8 mouse cellular contexts compared by ENCODE assay signal in genomic region chr15:83149196-83150072, GRCm38 (mm10). TPM values are rescaled to one million over a fixed set of nuclear protein-coding genes. Genes with fewer than 3 reads are reported as not detected.
DNase-seq lines count a peak whose midpoint lies in the region; ATAC-seq and TF ChIP-seq lines count a peak whose summit lies in the region.

TSS of gene Poldip3 (minus strand) at chr15:83149384.

- H3K36me3 ChIP-seq in embryonic facial prominence, embryonic 15.5 days = peaks cover 31% of the 10 kb centered on the region
- peaks cover 31% of the 10 kb centered on the region for H3K36me3 ChIP-seq in kidney, embryonic 14.5 days (ENCODE audit: control insufficient read depth, insufficient read depth, low read length)
- peaks cover 30% of the 10 kb centered on the region for H3K36me3 ChIP-seq in limb, embryonic 15.5 days

- peak within 1 kb of the TSS; percentile 81 for H3K9ac ChIP-seq in embryonic facial prominence, embryonic 15.5 days
- peak within 1 kb of the TSS; percentile 94 for H3K9ac ChIP-seq in kidney, embryonic 14.5 days (ENCODE audit: low read depth, low read length)
- H3K9ac ChIP-seq in limb, embryonic 15.5 days = peak within 1 kb of the TSS; percentile 96

- H3K9me3 ChIP-seq in embryonic facial prominence, embryonic 15.5 days (replicated peaks) = no peaks in the 10 kb centered on the region
- no peaks in the 10 kb centered on the region for H3K9me3 ChIP-seq in kidney, embryonic 14.5 days (ENCODE audit: control insufficient read depth, low read length)
- H3K9me3 ChIP-seq in limb, embryonic 15.5 days = no peaks in the 10 kb centered on the region

- WGBS in bone marrow, adult 2 months = under 1% methylated on average over 56 of the region's 56 CpGs
- WGBS in embryonic facial prominence, embryonic 15.5 days = under 1% methylated on average over 56 of the region's 56 CpGs
- under 1% methylated on average over 56 of the region's 56 CpGs for WGBS in kidney, embryonic 14.5 days
- WGBS in limb, embryonic 15.5 days = under 1% methylated on average over 56 of the region's 56 CpGs

- peaks cover 1% of the 10 kb centered on the region; the same call in 1 of the 2 replicates for H3K4me1 ChIP-seq in bone marrow, adult 2 months (ENCODE audit: control insufficient read depth, insufficient read depth, low read length)
- H3K4me1 ChIP-seq in embryonic facial prominence, embryonic 15.5 days = peaks cover 16% of the 10 kb centered on the region
- H3K4me1 ChIP-seq in kidney, embryonic 14.5 days (ENCODE audit: control insufficient read depth, insufficient read depth, low read length) = peaks cover 5% of the 10 kb centered on the region; the same call in 1 of the 2 replicates
- H3K4me1 ChIP-seq in limb, embryonic 15.5 days = peaks cover 13% of the 10 kb centered on the region

- no peaks in the 10 kb centered on the region for H3K27me3 ChIP-seq in embryonic facial prominence, embryonic 15.5 days
- H3K27me3 ChIP-seq in kidney, embryonic 14.5 days (ENCODE audit: control insufficient read depth, insufficient read depth, low read length) = no peaks in the 10 kb centered on the region
- no peaks in the 10 kb centered on the region for H3K27me3 ChIP-seq in limb, embryonic 15.5 days

- DNase-seq in 416B (ENCODE audit: low read depth) = peak; percentile 99
- DNase-seq in heart, adult 9 months (ENCODE audit: low spot score in 2 of 2) = peak; percentile 94 to 99
- DNase-seq in monocyte, adult 2 months (ENCODE audit: low read depth in 1 of 2, low spot score in 2 of 2) = peak; percentile 93 to 97
- peak; percentile 96 to 98 for DNase-seq in spleen, postnatal 36 days (ENCODE audit: low spot score in 2 of 2)

- TF ChIP-seq CTCF in bone marrow, adult 2 months (IDR thresholded peaks at IDR 0.05; ENCODE audit: control insufficient read depth, insufficient read depth, low read length) = no peak

- peak; percentile 93 for TF ChIP-seq POLR2A in bone marrow, adult 2 months (IDR thresholded peaks at IDR 0.05; ENCODE audit: borderline replicate concordance, control insufficient read depth, low read depth, low read length)

- peak within 1 kb of the TSS; percentile 100 for H3K27ac ChIP-seq in bone marrow, adult 2 months (ENCODE audit: control insufficient read depth, insufficient read depth, low read depth, low read length, poor library complexity)
- peak within 1 kb of the TSS; percentile 99 for H3K27ac ChIP-seq in embryonic facial prominence, embryonic 15.5 days (replicated peaks)
- H3K27ac ChIP-seq in kidney, embryonic 14.5 days (ENCODE audit: low read depth, low read length) = peak within 1 kb of the TSS; percentile 97
- peak within 1 kb of the TSS; percentile 98 for H3K27ac ChIP-seq in limb, embryonic 15.5 days

- peak within 1 kb of the TSS; percentile 90 for H3K4me3 ChIP-seq in bone marrow, adult 2 months (replicated peaks; ENCODE audit: control insufficient read depth, low read depth, low read length)
- peak within 1 kb of the TSS; percentile 68 for H3K4me3 ChIP-seq in embryonic facial prominence, embryonic 15.5 days (replicated peaks)
- peak within 1 kb of the TSS; percentile 67 for H3K4me3 ChIP-seq in kidney, embryonic 14.5 days (ENCODE audit: low read length)
- peak within 1 kb of the TSS; percentile 88 for H3K4me3 ChIP-seq in limb, embryonic 15.5 days

- H3K4me2 ChIP-seq in embryonic facial prominence, embryonic 15.5 days (replicated peaks) = peak within 1 kb of the TSS; percentile 79
- peak within 1 kb of the TSS; percentile 72 for H3K4me2 ChIP-seq in kidney, embryonic 14.5 days (replicated peaks; ENCODE audit: low read depth, low read length)
- peak within 1 kb of the TSS; percentile 73 for H3K4me2 ChIP-seq in limb, embryonic 15.5 days

- peak; percentile 93 for ATAC-seq in embryonic facial prominence, embryonic 15.5 days (ENCODE audit: insufficient number of reproducible peaks, low FRiP score, low TSS enrichment, low read depth)
- ATAC-seq in kidney, embryonic 14.5 days (ENCODE audit: low FRiP score, low TSS enrichment) = peak; percentile 95
- peak; percentile 92 for ATAC-seq in limb, embryonic 15.5 days (ENCODE audit: insufficient number of reproducible peaks, low FRiP score, low TSS enrichment, low read depth)

RNA-seq across cellular contexts. Expression of gene Poldip3, which starts in this region (rescaled TPM):
- 24.6 and 42.3 TPM in 2 replicates for polyA plus RNA-seq in bone marrow, adult 2 months (2011; ENCODE audit: insufficient read depth, insufficient read length, low replicate concordance, missing spikeins)
- 142 and 147 TPM in 2 replicates for polyA plus RNA-seq in embryonic facial prominence, embryonic 15.5 days (2015; fragmentation: Nextera tagmentation; extraction: Ambion mirVana)
- polyA plus RNA-seq in kidney, embryonic 14.5 days (2014; fragmentation: Nextera tagmentation; extraction: Ambion mirVana) = 117 and 173 TPM in 2 replicates
- polyA plus RNA-seq in limb, embryonic 15.5 days (2015; fragmentation: Nextera tagmentation; extraction: Ambion mirVana) = 134 and 137 TPM in 2 replicates

Comparison
In these comparisons a context has a peak if more than half of its experiments do, and no peak if none do; other contexts are left out.
1. Peak in every context shown above with its lines: DNase-seq, ATAC-seq, H3K4me3 ChIP-seq and H3K27ac ChIP-seq.